Mouse (Mus musculus): ENCODE measurements around the gene Flnc. TPM values are rescaled to one million over a fixed set of nuclear protein-coding genes. Genes with fewer than 3 reads are reported as not detected.

The Flnc gene
- polyA plus RNA-seq, 1 experiment: not detected

DNA sequence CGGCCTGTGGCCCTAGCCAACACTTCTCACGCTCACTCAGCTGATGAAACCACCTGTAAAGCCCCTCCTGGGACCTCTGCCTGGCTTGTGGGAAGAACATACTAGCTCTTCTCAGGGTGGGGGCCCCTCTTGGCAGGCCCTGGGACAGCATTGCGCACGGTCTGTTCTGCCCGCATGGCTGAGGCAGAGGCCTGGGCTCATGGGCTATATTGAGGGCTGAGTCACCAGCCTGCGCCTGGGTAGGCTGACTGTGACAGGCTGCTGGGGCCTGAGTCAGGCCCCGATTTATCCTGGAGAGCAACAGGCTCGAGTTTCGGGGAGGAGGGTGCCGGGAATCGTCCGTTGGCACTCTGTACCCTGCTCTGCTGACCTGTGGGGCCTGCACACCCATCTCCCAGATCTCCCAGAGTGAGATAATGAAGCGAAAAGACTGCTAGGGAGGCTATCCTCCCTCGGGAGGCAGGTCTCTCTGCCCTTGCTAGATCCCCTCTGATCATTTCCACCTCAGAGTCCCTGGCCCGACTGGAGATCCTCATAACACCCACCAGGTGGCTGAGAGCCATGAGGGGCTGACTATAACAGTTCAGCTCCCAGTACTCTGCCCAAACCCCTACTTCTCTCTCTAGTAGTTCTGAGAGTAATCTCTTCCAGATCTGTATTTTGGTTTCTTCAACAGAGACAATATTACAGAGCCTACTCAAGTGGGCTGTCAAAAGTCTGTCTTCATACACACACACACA is 2.2 kb upstream of the Flnc start:
- no peaks in the 10 kb centered on the region for H3K9me3 ChIP-seq
- H3K4me3 ChIP-seq (replicated peaks): no peak overlapping the region
- peaks cover 35% of the 10 kb centered on the region for H3K4me1 ChIP-seq
- no peaks in the 10 kb centered on the region for H3K36me3 ChIP-seq (replicated peaks; ENCODE audit: low read length)
- TF ChIP-seq GATA1 (IDR thresholded peaks at IDR 0.05; ENCODE audit: borderline replicate concordance, low read length): no peak
- no peak for TF ChIP-seq FLI1 (IDR thresholded peaks at IDR 0.05; ENCODE audit: low read length)
- peaks cover 96% of the 10 kb centered on the region for H3K27me3 ChIP-seq (replicated peaks)

DNA sequence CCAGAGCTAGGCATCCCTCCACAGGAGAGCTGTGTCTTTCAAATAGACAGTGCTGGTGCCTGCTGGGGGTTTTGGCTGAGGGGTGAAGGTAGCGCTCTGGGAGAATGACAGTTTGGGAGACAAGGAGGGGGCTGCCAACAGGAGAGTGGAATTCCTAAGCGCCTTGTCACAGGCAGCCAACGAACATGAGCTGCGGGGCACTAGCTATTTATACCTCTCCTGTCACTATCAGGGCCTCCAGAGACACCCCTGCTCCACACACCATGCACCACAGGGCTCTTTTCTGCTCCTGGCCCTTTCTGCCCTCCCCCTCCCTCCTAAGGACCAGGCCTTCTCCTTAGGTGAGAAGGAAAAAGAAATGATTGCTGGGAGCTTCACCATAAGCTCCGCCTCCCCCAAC is 1.6 kb upstream of the Flnc start:
- H3K9me3 ChIP-seq: no peaks in the 10 kb centered on the region
- no peaks in the 10 kb centered on the region for H3K36me3 ChIP-seq (replicated peaks; ENCODE audit: low read length)
- no peak for TF ChIP-seq FLI1 (IDR thresholded peaks at IDR 0.05; ENCODE audit: low read length)
- no peak for TF ChIP-seq GATA1 (IDR thresholded peaks at IDR 0.05; ENCODE audit: borderline replicate concordance, low read length)
- peaks cover 94% of the 10 kb centered on the region for H3K27me3 ChIP-seq (replicated peaks)
- H3K4me3 ChIP-seq (replicated peaks): no peak overlapping the region
- peaks cover 39% of the 10 kb centered on the region for H3K4me1 ChIP-seq

DNA sequence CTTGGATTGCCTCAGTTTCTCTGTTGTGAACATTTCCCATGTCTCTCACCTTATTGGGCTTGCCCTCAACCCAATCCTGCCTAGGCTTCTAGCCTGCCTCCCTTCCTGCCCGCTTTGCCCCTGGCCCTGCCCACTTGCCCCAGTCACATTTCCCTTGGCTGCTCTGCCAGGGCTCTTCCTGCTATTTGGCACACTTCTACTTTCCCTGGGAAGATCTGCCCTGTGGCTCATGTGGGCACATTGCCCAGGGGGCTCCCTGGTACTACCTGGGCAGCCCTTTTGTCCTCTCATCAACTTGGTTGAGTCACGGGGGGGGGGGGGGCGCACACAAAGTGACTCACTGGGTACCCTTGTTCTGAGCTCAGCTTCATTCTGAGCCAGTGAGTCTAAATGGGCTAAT is 900 bp upstream of the Flnc start:
- TF ChIP-seq GATA1 (IDR thresholded peaks at IDR 0.05; ENCODE audit: borderline replicate concordance, low read length): no peak
- TF ChIP-seq FLI1 (IDR thresholded peaks at IDR 0.05; ENCODE audit: low read length): no peak
- H3K27me3 ChIP-seq (replicated peaks): peaks cover 94% of the 10 kb centered on the region
- H3K4me1 ChIP-seq: peaks cover 39% of the 10 kb centered on the region

GRCm38 (mm10) chr6:29432676-29433037 is 399 bp upstream of the Flnc start:
- TF ChIP-seq GATA1 (IDR thresholded peaks at IDR 0.05; ENCODE audit: borderline replicate concordance, low read length) (no peak), FLI1 (IDR thresholded peaks at IDR 0.05; ENCODE audit: low read length) (no peak)
- H3K4me1 ChIP-seq: peaks cover 36% of the 10 kb centered on the region

More for the DNA sequence above, 900 bp upstream of the Flnc start:
- Histone ChIP-seq H3K4me3 (replicated peaks) (no peak overlapping the region), H3K9me3 (no peaks in the 10 kb centered on the region), H3K36me3 (replicated peaks; ENCODE audit: low read length) (no peaks in the 10 kb centered on the region)

DNA sequence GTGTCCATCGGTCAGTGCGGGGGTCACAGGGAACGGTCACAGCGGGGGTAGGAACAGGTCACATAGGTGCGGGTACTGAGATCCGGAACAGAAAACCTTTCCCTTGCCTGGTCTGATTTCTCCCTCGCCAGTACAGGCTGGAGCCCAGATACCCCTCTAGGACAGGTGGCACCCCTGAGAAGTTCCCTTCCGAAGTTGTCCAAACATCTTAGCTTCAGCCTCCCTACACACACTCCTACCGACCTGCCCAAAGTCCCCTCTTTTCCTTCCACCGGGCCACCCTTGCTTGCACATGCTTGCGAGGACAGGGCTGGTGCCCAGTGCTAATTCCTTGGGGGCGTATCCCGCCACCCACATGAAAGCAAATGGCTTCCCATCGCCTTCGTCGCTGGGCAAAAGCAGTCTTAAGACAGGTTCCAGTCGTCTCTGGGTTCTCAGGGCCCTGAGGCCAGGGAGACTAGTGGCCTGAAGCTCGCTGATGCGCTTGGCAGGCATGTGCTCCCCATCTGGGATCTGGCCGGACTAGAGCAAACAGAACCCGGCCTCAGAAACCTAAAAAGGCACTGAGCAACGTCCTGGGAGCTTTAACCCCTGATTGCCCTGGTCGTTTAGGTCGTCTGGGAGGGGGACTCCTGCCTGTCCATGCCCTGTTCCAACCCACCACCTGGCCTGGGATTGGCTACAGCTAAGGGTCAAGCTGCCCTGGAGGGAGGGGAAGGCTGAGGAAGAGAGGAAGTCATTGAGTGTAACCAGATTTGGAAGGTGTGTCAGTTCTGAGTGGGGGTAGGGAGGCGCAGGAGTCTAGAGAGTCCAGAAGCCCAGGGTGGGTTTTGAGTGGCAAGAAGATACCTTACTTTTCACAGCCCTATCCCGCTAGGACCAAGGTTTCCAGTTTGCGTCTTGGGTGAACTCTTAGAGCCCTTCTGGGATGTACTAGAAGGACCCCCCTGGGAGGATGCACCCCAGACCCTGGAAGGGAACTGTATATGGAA is 1.0 kb downstream of the Flnc start:
- TF ChIP-seq GATA1 (IDR thresholded peaks at IDR 0.05; ENCODE audit: borderline replicate concordance, low read length) (no peak), FLI1 (IDR thresholded peaks at IDR 0.05; ENCODE audit: low read length) (no peak)
- Histone ChIP-seq H3K9me3 (no peaks in the 10 kb centered on the region), H3K4me3 (replicated peaks) (peak overlapping the region; percentile 89), H3K4me1 (peaks cover 36% of the 10 kb centered on the region), H3K36me3 (replicated peaks; ENCODE audit: low read length) (no peaks in the 10 kb centered on the region), H3K27me3 (replicated peaks) (peaks cover 93% of the 10 kb centered on the region)

More at GRCm38 (mm10) chr6:29432676-29433037, 399 bp upstream of the Flnc start:
- Histone ChIP-seq H3K4me3 (replicated peaks) (no peak overlapping the region), H3K27me3 (replicated peaks) (peaks cover 93% of the 10 kb centered on the region), H3K9me3 (no peaks in the 10 kb centered on the region), H3K36me3 (replicated peaks; ENCODE audit: low read length) (no peaks in the 10 kb centered on the region)

DNA sequence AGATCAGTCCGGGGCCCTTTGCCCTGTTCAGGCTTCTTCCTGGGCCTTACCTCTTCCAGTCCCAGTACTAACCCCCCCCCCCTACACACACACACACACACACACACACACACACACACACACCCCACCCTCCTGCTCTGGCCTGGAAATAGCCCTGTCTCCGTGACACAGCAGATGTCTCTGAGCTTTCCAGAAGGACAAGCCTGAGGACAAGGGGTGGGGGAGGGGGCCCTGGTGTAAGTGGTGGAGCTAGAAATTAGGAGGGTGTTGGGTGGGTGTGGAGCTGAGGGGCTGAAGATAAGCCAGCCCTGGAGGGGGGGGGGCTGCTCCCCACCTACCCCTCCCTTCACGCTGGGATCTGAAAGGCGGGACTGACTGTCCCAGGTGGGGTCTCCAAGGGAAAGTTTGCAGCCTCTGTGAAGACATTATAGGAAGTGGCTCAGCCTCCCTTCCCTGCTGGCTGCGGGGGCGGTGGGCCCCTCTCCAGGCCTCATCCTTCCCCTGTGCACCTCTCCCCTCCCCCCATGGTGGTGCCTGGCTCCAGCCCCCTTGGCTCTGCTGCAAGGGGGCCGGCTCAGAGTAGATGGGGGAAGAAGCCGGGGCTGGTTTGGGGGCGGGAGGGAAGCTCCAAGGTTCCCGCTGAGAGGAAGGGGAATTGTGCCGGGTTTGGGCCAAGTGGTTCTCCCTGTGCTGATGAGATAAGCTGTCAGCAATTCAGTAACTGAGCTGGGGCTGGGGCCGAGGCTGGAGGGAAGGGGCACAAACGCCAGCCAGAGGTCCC is 2.0 kb downstream of the Flnc start:
- TF ChIP-seq FLI1 (IDR thresholded peaks at IDR 0.05; ENCODE audit: low read length): no peak
- TF ChIP-seq GATA1 (IDR thresholded peaks at IDR 0.05; ENCODE audit: borderline replicate concordance, low read length): no peak
- no peaks in the 10 kb centered on the region for H3K9me3 ChIP-seq
- H3K27me3 ChIP-seq (replicated peaks): peaks cover 97% of the 10 kb centered on the region
- H3K36me3 ChIP-seq (replicated peaks; ENCODE audit: low read length): no peaks in the 10 kb centered on the region
- peak overlapping the region; percentile 38 for H3K4me3 ChIP-seq (replicated peaks)
- H3K4me1 ChIP-seq: peaks cover 36% of the 10 kb centered on the region

DNA sequence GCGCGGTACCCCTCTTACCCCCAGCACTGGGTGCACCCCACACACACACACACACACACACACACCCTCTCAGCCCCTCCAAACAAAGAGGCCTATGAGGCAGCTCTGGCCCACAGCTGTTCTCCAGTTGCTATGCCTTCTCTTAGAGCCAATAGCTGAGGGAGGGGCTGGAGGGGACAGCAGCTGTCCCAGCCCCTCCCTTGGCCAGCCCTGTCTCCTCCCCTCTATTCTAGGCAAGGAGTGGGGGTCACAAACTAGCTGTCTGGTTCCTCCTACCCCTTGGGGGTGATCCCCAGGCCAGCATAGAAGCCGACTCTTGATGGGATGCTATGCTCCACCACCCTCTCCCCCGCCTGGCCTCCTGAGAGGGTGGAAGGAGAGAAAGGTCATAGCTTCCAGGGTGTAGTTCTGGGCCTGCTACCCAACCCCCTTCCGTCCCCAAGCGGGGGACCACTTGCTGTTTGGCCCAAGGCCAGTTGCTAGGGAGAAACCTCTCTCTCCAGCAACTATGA is 2.9 kb downstream of the Flnc start:
- Histone ChIP-seq H3K36me3 (replicated peaks; ENCODE audit: low read length) (no peaks in the 10 kb centered on the region), H3K9me3 (no peaks in the 10 kb centered on the region), H3K27me3 (replicated peaks) (peaks cover 97% of the 10 kb centered on the region), H3K4me1 (peaks cover 36% of the 10 kb centered on the region), H3K4me3 (replicated peaks) (no peak overlapping the region)
- TF ChIP-seq GATA1 (IDR thresholded peaks at IDR 0.05; ENCODE audit: borderline replicate concordance, low read length): no peak
- no peak for TF ChIP-seq FLI1 (IDR thresholded peaks at IDR 0.05; ENCODE audit: low read length)

- peaks cover 36% of the 10 kb centered on the region for H3K4me1 ChIP-seq
- H3K4me3 ChIP-seq (replicated peaks): no peak overlapping the region
- H3K36me3 ChIP-seq (replicated peaks; ENCODE audit: low read length): no peaks in the 10 kb centered on the region
- no peak for TF ChIP-seq FLI1 (IDR thresholded peaks at IDR 0.05; ENCODE audit: low read length)
- TF ChIP-seq GATA1 (IDR thresholded peaks at IDR 0.05; ENCODE audit: borderline replicate concordance, low read length): no peak
- no peaks in the 10 kb centered on the region for H3K9me3 ChIP-seq
- peaks cover 96% of the 10 kb centered on the region for H3K27me3 ChIP-seq (replicated peaks)
Measured at GRCm38 (mm10) chr6:29436461-29436934, 3.4 kb downstream of the Flnc start.

- TF ChIP-seq GATA1 (IDR thresholded peaks at IDR 0.05; ENCODE audit: borderline replicate concordance, low read length): no peak
- no peak for TF ChIP-seq FLI1 (IDR thresholded peaks at IDR 0.05; ENCODE audit: low read length)
- H3K27me3 ChIP-seq (replicated peaks): peaks cover 96% of the 10 kb centered on the region
Measured at GRCm38 (mm10) chr6:29439251-29439650, 6.2 kb downstream of the Flnc start.

More at GRCm38 (mm10) chr6:29439251-29439650, 6.2 kb downstream of the Flnc start:
- Histone ChIP-seq H3K4me1 (peaks cover 20% of the 10 kb centered on the region), H3K36me3 (replicated peaks; ENCODE audit: low read length) (no peaks in the 10 kb centered on the region), H3K4me3 (replicated peaks) (no peak overlapping the region), H3K9me3 (no peaks in the 10 kb centered on the region)

All from megakaryocyte, embryonic 14.5 days (primary cell).